Mouse (Mus musculus) ZHBTc4 (cell line): ENCODE data around the gene Taf3.

Experiments used
- DNase-seq: peaks from one replicate; pipeline ENCODE4 v3.0.0-alpha.2; 2011; ENCODE audit warnings: low read depth, low spot score

Gene Taf3

GRCm38 (mm10) chr2:10048461-10048860 is at the start of gene Taf3:
Taf3 (minus strand) TSS chr2:10048596.
- peak; percentile 98 for DNase-seq

- DNase-seq: no peak
Observed at GRCm38 (mm10) chr2:10094327-10095100, 46.1 kb upstream of the Taf3 start.

DNA sequence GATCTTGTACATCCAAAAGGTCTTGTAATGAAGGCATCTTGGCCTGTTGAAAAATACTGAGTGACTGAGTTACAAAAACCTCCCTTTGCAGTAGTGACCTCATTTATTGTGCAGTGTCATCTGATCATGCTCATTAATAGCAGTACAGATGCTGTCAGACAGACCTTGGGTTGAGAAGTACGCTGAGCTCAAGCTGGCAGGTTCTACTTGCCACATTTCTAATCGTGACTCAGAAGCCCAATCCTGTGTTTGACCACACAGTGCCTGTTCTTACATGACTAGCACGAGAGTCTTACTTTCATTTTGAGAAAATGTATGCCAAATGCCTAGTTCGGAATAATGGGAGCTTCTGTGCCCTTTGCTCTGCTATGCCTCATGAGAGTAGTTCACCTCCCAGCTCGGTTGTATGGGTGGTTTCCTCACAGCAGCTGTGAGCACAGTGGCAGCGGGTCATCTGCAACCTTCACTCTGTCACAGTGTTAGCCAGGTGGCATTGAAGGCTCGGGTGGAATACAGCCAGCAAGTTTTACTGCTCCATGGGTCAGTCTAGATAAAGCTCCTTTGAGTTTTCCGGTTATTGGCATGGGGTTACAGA is 39.0 kb upstream of the Taf3 start:
- no peak for DNase-seq

GRCm38 (mm10) chr2:10082737-10083136 is 34.3 kb upstream of the Taf3 start:
- DNase-seq: no peak

DNA sequence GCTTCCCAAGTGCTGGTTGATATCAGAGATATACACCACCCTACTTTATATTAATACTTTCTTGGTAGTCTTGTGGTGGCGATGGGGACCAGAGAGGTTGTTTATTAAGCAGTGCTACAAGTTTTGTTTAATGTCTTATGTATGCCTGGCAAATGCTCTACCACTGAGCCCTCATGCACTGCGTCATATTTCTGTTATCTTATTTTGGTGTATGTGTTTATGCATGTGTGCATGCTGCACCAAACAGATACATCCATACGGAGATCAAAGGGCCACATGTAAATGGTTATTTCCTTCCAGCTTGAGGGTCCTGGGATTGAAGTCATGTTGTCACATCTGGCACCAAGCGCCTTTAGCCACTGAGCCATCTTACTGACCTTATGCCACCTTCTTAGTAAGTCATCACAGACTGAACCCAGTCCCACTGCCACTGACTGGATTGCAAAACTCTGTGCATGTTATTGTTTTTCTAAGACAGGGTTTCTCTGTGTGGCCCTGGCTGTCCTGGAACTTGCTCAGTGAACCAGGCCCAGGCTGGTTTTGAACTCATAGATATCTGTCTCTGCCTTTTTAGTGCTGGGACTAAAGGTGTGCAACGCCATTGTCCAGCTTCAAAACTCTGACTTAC is 33.2 kb upstream of the Taf3 start:
- no peak for DNase-seq

DNA sequence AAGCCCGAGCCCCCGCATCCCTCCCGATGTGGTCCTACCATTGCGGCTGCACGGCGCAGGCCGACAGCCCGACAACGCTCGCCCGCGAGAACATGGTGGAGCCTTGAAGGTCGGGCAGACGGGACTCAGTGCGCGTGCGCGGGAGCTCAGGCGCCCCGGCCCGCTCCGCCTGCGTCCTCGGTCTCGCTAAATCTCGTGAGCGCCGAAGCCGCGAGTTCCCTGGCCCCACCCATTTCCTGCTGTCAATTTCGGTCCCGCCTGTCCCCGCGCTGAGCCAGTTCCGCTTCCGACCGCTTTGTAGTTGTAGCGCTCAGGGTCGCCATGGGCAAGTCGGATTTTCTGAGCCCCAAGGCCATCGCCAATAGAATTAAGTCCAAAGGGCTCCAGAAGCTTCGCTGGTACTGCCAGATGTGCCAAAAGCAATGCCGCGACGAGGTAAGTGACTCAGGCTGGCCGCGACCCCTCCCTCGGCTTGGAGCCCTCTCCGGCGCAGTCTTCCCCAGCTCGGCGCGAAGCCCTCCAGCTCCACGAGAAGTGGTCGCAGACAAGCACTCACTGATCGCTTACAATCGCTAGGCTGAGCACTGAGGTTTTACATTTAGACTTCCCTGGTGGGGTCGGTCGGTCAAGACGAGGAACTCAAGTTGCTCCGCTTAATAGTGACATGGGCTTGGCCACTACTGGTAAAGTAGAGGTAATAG is 32.1 kb upstream of the Taf3 start, which contains the start of the genes Atp5c1 and Kin:
Gene Atp5c1 (minus strand): TSS at position 201 of the 701 bp plus-strand sequence.
Gene Kin (plus strand): TSS at position 284 of the 701 bp plus-strand sequence.
- peak; percentile 99 for DNase-seq

DNA sequence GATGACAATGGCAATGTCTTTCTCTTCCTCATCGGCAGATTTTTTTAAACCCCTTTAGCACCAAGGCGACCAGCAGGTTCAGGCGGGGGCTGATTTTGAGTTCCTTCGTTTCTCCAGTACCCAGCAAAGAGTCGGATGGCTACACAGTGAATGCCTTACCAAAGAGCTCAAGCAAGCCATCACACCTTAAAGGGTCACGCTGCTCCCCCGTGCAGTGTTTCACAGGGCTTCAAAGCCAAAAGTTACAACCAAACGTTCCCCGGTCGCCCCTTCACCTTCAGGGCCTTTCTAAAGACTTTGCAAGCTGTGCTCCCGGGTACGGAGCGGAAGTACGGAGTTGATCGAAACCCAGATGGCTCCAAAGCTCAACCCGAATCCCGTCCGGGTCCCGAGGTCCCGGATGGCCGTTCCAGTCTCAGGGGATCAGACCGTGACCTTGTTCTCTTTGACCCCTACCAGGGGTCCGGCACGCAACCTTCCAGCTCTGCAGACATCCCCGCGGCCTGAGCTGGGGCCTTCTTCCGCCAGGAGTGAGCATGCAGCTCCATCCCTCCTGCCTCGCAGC is 31.4 kb upstream of the Taf3 start:
- peak; percentile 14 for DNase-seq

DNA sequence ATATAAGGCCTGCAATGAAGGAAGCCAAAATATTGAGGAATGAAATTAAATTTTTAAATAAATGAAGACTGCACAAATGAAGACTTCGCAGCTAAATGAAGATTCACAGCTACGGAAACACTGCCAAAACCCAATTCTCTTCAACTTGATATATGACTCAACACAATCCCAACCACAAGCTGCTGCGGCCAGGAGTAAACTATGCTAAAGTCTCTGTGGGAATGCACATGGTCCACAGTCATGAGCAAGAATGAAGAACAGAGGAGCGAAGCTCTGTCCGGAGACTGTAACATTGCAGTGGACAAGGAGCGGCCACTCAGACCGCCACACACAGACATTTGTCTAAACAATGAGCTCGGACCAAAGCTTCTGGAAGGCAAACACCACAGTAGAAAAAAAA is 28.3 kb upstream of the Taf3 start:
- DNase-seq: no peak

- no peak for DNase-seq
Observed at GRCm38 (mm10) chr2:10074470-10074869, 26.1 kb upstream of the Taf3 start.

GRCm38 (mm10) chr2:10071751-10072150 is 23.4 kb upstream of the Taf3 start:
- peak; percentile 35 for DNase-seq

GRCm38 (mm10) chr2:10058836-10059235 is 10.4 kb upstream of the Taf3 start:
- no peak for DNase-seq

DNA sequence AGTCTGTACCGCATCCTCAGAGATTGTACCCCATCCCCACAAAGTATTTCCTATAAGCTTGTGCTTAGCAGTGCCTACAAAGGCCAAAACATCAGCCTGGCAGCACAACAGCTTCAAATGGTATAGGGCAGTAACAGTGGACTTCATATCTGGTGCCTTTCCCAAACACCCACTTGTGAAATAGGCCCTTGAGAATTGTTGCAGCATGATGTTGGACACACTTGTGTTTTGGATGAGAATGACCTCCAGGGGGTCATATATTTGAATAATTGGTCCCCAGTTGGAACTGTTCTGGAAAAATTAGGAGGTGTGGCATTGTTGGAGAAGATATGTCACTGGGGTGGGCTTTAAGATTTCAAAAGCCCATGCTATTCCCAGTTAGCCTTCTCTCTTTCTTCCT is 3.6 kb upstream of the Taf3 start:
- no peak for DNase-seq

DNA sequence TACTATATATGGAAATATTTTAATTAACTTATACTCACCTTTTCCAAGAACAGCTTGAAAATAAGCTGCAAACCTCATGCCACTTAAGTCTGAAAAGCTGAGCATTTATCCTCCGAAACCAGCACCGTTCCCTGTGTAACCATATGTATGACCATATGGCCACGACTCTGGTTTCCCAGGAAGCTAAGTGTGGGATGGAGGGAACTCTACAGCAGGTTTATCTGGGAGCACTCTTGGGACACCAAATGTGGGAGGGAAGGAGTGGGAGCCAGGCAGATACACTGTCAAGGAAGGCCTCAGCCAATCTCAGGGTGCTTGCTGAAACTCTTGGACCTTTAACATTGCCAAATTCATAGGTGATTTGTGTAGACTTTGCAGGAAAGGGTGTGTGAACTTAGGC is 2.5 kb upstream of the Taf3 start:
- no peak for DNase-seq

DNA sequence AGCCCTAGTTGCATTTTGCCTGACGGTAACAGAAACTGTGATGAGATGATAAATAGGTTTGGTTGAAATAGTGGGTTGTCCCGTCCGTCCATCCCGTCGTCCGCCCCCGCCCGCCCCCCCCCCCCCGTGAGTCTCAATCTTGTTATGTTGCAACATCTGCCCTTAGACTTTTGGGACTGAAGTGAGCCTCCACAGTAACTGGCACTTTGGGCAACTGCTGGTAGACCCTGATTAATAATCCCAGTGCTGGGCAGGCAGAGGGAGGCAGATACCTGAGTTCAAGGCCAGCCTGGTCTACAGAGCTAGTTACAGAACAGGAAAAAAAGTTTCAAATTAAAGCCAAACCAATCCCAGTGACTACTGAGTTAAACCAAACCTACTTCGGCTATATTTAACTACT is 1.1 kb upstream of the Taf3 start:
- DNase-seq: no peak

- peak; percentile 43 for DNase-seq
Observed at GRCm38 (mm10) chr2:10047758-10048436, 499 bp downstream of the Taf3 start.

DNA sequence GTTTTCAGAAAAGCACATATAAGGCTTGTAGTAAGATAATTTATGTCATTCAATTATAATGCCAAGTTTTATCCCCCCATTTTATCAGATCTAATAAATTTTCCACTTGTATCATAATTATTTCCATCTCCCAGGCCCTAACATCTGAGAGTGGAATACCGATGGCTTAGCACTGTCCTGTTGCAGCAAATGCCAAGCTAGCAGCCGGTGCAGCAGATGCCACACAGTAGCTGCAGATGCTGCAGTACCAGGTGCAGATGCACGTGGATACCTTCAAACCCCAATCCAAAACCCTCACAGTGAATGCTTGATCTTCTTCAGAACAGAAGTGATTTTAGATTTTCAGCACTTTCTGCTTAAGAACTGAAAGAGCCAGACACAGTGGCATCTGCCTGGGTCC is 13.4 kb downstream of the Taf3 start:
- no peak for DNase-seq

- no peak for DNase-seq
Observed at GRCm38 (mm10) chr2:10033684-10034083, 14.7 kb downstream of the Taf3 start.

GRCm38 (mm10) chr2:10029755-10030154 is 18.6 kb downstream of the Taf3 start:
- DNase-seq: no peak

- no peak for DNase-seq
Observed at GRCm38 (mm10) chr2:10024264-10024663, 24.1 kb downstream of the Taf3 start.

DNA sequence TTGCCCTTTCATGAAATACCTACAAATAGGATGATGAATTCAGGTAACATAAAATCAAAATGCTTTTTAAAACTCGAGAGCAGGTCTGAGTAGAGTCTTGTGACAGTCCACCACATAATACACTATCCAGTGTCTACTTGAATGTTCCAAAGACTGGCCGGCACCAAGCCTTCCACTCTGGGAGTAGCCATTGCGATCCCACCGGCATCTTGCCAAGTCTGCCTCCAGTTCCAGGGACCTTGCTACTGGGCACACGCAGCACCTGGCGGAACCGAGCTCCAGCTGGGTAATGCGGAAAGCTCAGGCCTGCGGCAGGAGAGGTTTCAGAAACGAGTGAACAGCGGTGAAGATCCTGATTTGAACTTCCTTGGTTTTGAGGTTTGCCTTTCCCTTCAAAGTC is 27.1 kb downstream of the Taf3 start:
- no peak for DNase-seq

- DNase-seq: no peak
Observed at GRCm38 (mm10) chr2:10014951-10015635, 33.3 kb downstream of the Taf3 start.
